Mouse (Mus musculus) megakaryocyte progenitor cell, adult 5-6 weeks (primary cell): ENCODE results near the gene Pde10a. TPM values are rescaled to one million over a fixed set of nuclear protein-coding genes. Genes with fewer than 3 reads are reported as not detected.

Experiments used
- ATAC-seq: replicated peaks from 2 replicates; pipeline ENCODE4 v1.8.0; 2016; ENCODE audit warnings: mild to moderate bottlenecking, moderate TSS enrichment, inconsistent platforms; ENCODE audit not compliant: poor library complexity
- total RNA-seq, 2 experiments: library from RNA; stranded (forward) in 1 of 2; stranded (reverse) in 1 of 2; fragments of 157-497, 149-512 nt in 1 of 2; fragments of 200-1000 nt in 1 of 2; gene quantifications; 2 replicates each; pipeline versions ENCODE4 v1.2.3 to v1.2.4; 2015 to 2017

The Pde10a gene
- total RNA-seq, 2 experiments from 2014 or later = 0.04 to 0.10 TPM

- no peak for ATAC-seq
Measured at GRCm38 (mm10) chr17:8798531-8799295, 273.5 kb downstream of the Pde10a start.

- ATAC-seq = no peak
Measured at GRCm38 (mm10) chr17:8799296-8799731, 274.1 kb downstream of the Pde10a start.

- 0 out of 2 replicates have a peak, but pooled peaks have one; percentile 21 for ATAC-seq
Measured at GRCm38 (mm10) chr17:8799914-8800420, 274.8 kb downstream of the Pde10a start.

- peak; percentile 20 for ATAC-seq
Measured at GRCm38 (mm10) chr17:8800478-8801082, 275.4 kb downstream of the Pde10a start.

GRCm38 (mm10) chr17:8801083-8801854 is 276.1 kb downstream of the Pde10a start:
- no peak for ATAC-seq

- no peak for ATAC-seq
Measured at GRCm38 (mm10) chr17:8801855-8802104, 276.6 kb downstream of the Pde10a start.

- ATAC-seq = 0 out of 2 replicates have a peak, but pooled peaks have one; percentile 17
Measured at GRCm38 (mm10) chr17:8802161-8802888, 277.2 kb downstream of the Pde10a start.

- no peak for ATAC-seq
Measured at GRCm38 (mm10) chr17:8802889-8803799, 278.0 kb downstream of the Pde10a start.

GRCm38 (mm10) chr17:8807345-8807744 is 282.2 kb downstream of the Pde10a start:
- ATAC-seq = peak; percentile 77

- no peak for ATAC-seq
Measured at GRCm38 (mm10) chr17:8809771-8810170, 284.6 kb downstream of the Pde10a start.

GRCm38 (mm10) chr17:8810201-8810600 is 285.0 kb downstream of the Pde10a start:
- ATAC-seq = no peak

- ATAC-seq = peak; percentile 86
Measured at GRCm38 (mm10) chr17:8812228-8812865, 287.2 kb downstream of the Pde10a start.

- ATAC-seq = no peak
Measured at GRCm38 (mm10) chr17:8813773-8814491, 288.8 kb downstream of the Pde10a start.

GRCm38 (mm10) chr17:8815376-8815775 is 290.2 kb downstream of the Pde10a start:
- no peak for ATAC-seq

GRCm38 (mm10) chr17:8815864-8816263 is 290.7 kb downstream of the Pde10a start:
- no peak for ATAC-seq

GRCm38 (mm10) chr17:8818675-8819074 is 293.5 kb downstream of the Pde10a start:
- no peak for ATAC-seq

GRCm38 (mm10) chr17:8823548-8823947 is 298.4 kb downstream of the Pde10a start:
- ATAC-seq = no peak

- no peak for ATAC-seq
Measured at GRCm38 (mm10) chr17:8827204-8827603, 302.0 kb downstream of the Pde10a start.

GRCm38 (mm10) chr17:8831001-8831400 is 305.8 kb downstream of the Pde10a start:
- ATAC-seq = no peak
